Mouse (Mus musculus) C2C12 (cell line): ENCODE measurements at regions not wholly inside any gene's neighbourhood (a gene's known extent, or its start where the extent isn't known, plus 50 kb on each side); places are given as distances from the start of the nearest gene placed in this dataset.

Experiments
- CTCF ChIP-seq: IDR thresholded peaks from one replicate; pipeline ENCODE4 v1.5.1; 2011; ENCODE audit not compliant: control insufficient read depth, insufficient read depth, insufficient read length
- FOSL1 ChIP-seq: IDR thresholded peaks from one replicate; pipeline ENCODE4 v1.8.0; 2011; ENCODE audit warnings: mild to moderate bottlenecking, low read length; ENCODE audit not compliant: poor library complexity, insufficient read depth, severe bottlenecking
- MYOD1 ChIP-seq: IDR thresholded peaks from one replicate; pipeline ENCODE4 v1.6.1; 2011; ENCODE audit warnings: low read depth; ENCODE audit not compliant: control insufficient read depth, insufficient read length
- MYOG ChIP-seq: IDR thresholded peaks from one replicate; pipeline ENCODE4 v1.6.1; 2011; ENCODE audit not compliant: control insufficient read depth, insufficient read length; ENCODE audit errors: extremely low read depth
- USF1 ChIP-seq: IDR thresholded peaks from one replicate; pipeline ENCODE4 v1.6.1; 2011; ENCODE audit warnings: low read depth, mild to moderate bottlenecking, control low read depth, moderate library complexity

DNA sequence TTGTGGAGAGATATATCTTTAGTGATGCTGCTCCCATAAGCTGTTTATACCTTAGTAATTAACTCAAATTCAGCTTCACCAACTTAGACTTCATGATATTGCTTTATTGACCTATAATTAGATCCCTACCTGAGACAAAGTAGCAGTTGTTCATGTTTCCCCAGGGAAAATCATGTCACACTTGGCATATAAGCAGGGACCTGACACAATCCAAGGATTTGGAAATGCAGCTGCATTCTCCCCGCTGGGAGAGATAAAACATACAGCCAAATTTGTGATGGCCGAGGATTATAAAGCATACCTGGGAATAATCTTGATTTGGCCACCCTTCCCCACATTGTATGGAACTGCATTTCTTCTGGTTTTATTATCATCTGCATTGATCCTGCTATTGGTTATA is 55.6 kb upstream of the Tmc1 start:
- TF ChIP-seq CTCF (no peak), USF1 (no peak), FOSL1 (no peak), MYOD1 (no peak), MYOG (no peak)
